Mouse (Mus musculus) liver, adult 2 months (tissue): ENCODE measurements around the gene Ace2. TPM values are rescaled to one million over a fixed set of nuclear protein-coding genes. Genes with fewer than 3 reads are reported as not detected.

ENCODE experiments used
- DNase-seq: peaks from one replicate; pipeline ENCODE4 v3.0.0-alpha.2; 2011; ENCODE audit warnings: low read depth, low spot score; ENCODE audit errors: extremely low read depth
- H3K27ac ChIP-seq: fragments of 200-500 bp; replicated peaks from 2 replicates; pipeline ENCODE4 v1.5.1; 2012; ENCODE audit warnings: low read depth, mild to moderate bottlenecking, control low read depth, inconsistent platforms, low read length; ENCODE audit not compliant: insufficient read depth
- H3K27me3 ChIP-seq: fragments of 200-500 bp; 2 replicates; pipeline ENCODE4 v1.6.1; 2012; ENCODE audit warnings: mild to moderate bottlenecking, moderate library complexity, low read length, inconsistent platforms; ENCODE audit not compliant: control insufficient read depth, insufficient read depth
- H3K36me3 ChIP-seq: fragments of 200-500 bp; 2 replicates; pipeline ENCODE4 v1.6.1; 2012; ENCODE audit warnings: low read length, inconsistent platforms; ENCODE audit not compliant: control insufficient read depth, insufficient read depth
- H3K4me1 ChIP-seq: fragments of 200-500 bp; 2 replicates; pipeline ENCODE4 v1.6.1; 2011; ENCODE audit warnings: low read length; ENCODE audit not compliant: control insufficient read depth, insufficient read depth
- H3K4me3 ChIP-seq: fragments of 200-500 bp; 2 replicates; pipeline ENCODE4 v1.5.1; 2011; ENCODE audit warnings: low read depth, mild to moderate bottlenecking, control low read depth, low read length, moderate library complexity; ENCODE audit not compliant: insufficient read depth
- H3K79me2 ChIP-seq: fragments of 200-500 bp; 2 replicates; pipeline ENCODE4 v1.6.1; 2012; ENCODE audit warnings: inconsistent platforms, mild to moderate bottlenecking, low read length, moderate library complexity; ENCODE audit not compliant: control insufficient read depth, insufficient read depth
- H3K9ac ChIP-seq: fragments of 200-500 bp; 2 replicates; pipeline ENCODE4 v1.6.1; 2012; ENCODE audit warnings: low read depth, mild to moderate bottlenecking, control low read depth, inconsistent platforms, low read length
- CTCF ChIP-seq: fragments of 200-500 bp; IDR thresholded peaks from 2 replicates; pipeline ENCODE4 v1.5.1; 2011; ENCODE audit warnings: low read depth, low read length, control low read depth
- POLR2A ChIP-seq: fragments of 200-500 bp; IDR thresholded peaks from 2 replicates; pipeline ENCODE4 v1.6.1; 2011; ENCODE audit warnings: low read length, control low read depth; ENCODE audit not compliant: insufficient read depth; ENCODE audit errors: extremely low read depth
- WGBS: fragments of 180-500 bp; shearing (Covaris S2); methylation state at CpG from one replicate; pipeline ENCODE4 v1.1.7; 2018; 5-methylcytosine and 5-hydroxymethylcytosine counted together
- polyA plus RNA-seq: library from polyadenylated mRNA; depleted of rRNA; stranded (reverse); fragments of >200 nt; gene quantifications from 2 replicates; pipeline ENCODE4 v1.2.3, GENCODE M21; 2012; rRNA removed
- total RNA-seq: library from RNA; depleted of rRNA; stranded (reverse); fragments of >200 nt; gene quantifications from 2 replicates; pipeline ENCODE4 v1.2.3, GENCODE M21; 2014; rRNA removed

Gene Ace2
- total RNA-seq = 0.18 and 0.47 TPM in 2 replicates
- 0.10 and 0.23 TPM in 2 replicates for polyA plus RNA-seq

- H3K4me1 ChIP-seq = no peaks in the 10 kb centered on the region
- no peaks in the 10 kb centered on the region for H3K27me3 ChIP-seq
- no peak for DNase-seq
- no peaks in the 10 kb centered on the region for H3K36me3 ChIP-seq
- 90% methylated on average over 2 of the region's 2 CpGs for WGBS
- no peak for TF ChIP-seq POLR2A
- no peak for TF ChIP-seq CTCF
- no peaks in the 10 kb centered on the region for H3K79me2 ChIP-seq
- no peak within 1 kb of the TSS for H3K27ac ChIP-seq
- no peak within 1 kb of the TSS for H3K4me3 ChIP-seq
- no peak within 1 kb of the TSS for H3K9ac ChIP-seq
Observed at GRCm38 (mm10) chrX:164139032-164139431, at the start of gene Ace2. TSS of gene Ace2 (plus strand) at chrX:164139332.

GRCm38 (mm10) chrX:164089916-164090315, 49.2 kb upstream of the Ace2 start:
- Histone ChIP-seq H3K79me2 (no peaks in the 10 kb centered on the region), H3K27ac (no peak overlapping the region)

GRCm38 (mm10) chrX:164092300-164093169, 46.6 kb upstream of the Ace2 start:
- Histone ChIP-seq H3K36me3 (no peaks in the 10 kb centered on the region), H3K79me2 (no peaks in the 10 kb centered on the region), H3K4me1 (no peaks in the 10 kb centered on the region), H3K9ac (no peak overlapping the region), H3K27ac (no peak overlapping the region), H3K27me3 (no peaks in the 10 kb centered on the region), H3K4me3 (no peak overlapping the region)
- WGBS = 52% methylated on average over 7 of the region's 7 CpGs
- TF ChIP-seq CTCF (no peak), POLR2A (no peak)
- peak; percentile 3 for DNase-seq

More at GRCm38 (mm10) chrX:164089916-164090315, 49.2 kb upstream of the Ace2 start:
- no peak overlapping the region for H3K4me3 ChIP-seq
- TF ChIP-seq POLR2A (no peak), CTCF (no peak)
- no peak overlapping the region for H3K9ac ChIP-seq
- no peaks in the 10 kb centered on the region for H3K36me3 ChIP-seq
- no peak for DNase-seq
- 29% methylated on average over 11 of the region's 11 CpGs for WGBS
- H3K27me3 ChIP-seq = no peaks in the 10 kb centered on the region
- no peaks in the 10 kb centered on the region for H3K4me1 ChIP-seq

- Histone ChIP-seq H3K79me2 (no peaks in the 10 kb centered on the region), H3K36me3 (no peaks in the 10 kb centered on the region), H3K27ac (no peak overlapping the region), H3K27me3 (no peaks in the 10 kb centered on the region), H3K9ac (no peak overlapping the region), H3K4me1 (no peaks in the 10 kb centered on the region), H3K4me3 (no peak overlapping the region)
- 91% methylated on average over 5 of the region's 5 CpGs for WGBS
- TF ChIP-seq POLR2A = no peak
- no peak for TF ChIP-seq CTCF
- no peak for DNase-seq
Observed at GRCm38 (mm10) chrX:164093435-164093834, 45.7 kb upstream of the Ace2 start.

- TF ChIP-seq CTCF (no peak), POLR2A (no peak)
- no peaks in the 10 kb centered on the region for H3K79me2 ChIP-seq
- no peaks in the 10 kb centered on the region for H3K36me3 ChIP-seq
- H3K27me3 ChIP-seq = no peaks in the 10 kb centered on the region
- H3K27ac ChIP-seq = no peak overlapping the region
- H3K9ac ChIP-seq = no peak overlapping the region
- H3K4me3 ChIP-seq = no peak overlapping the region
- no peaks in the 10 kb centered on the region for H3K4me1 ChIP-seq
- DNase-seq = no peak
- 97% methylated on average over 2 of the region's 2 CpGs for WGBS
Observed at GRCm38 (mm10) chrX:164095838-164096237, 43.3 kb upstream of the Ace2 start.

GRCm38 (mm10) chrX:164101483-164101882, 37.6 kb upstream of the Ace2 start:
- DNase-seq = peak; percentile 8
- Histone ChIP-seq H3K4me3 (no peak overlapping the region), H3K4me1 (no peaks in the 10 kb centered on the region), H3K36me3 (no peaks in the 10 kb centered on the region), H3K79me2 (no peaks in the 10 kb centered on the region), H3K27me3 (no peaks in the 10 kb centered on the region), H3K27ac (no peak overlapping the region), H3K9ac (no peak overlapping the region)
- TF ChIP-seq POLR2A = no peak
- TF ChIP-seq CTCF = peak; percentile 43
